Mouse (Mus musculus): Measurements from ENCODE around the gene Fchsd2.

DNA sequence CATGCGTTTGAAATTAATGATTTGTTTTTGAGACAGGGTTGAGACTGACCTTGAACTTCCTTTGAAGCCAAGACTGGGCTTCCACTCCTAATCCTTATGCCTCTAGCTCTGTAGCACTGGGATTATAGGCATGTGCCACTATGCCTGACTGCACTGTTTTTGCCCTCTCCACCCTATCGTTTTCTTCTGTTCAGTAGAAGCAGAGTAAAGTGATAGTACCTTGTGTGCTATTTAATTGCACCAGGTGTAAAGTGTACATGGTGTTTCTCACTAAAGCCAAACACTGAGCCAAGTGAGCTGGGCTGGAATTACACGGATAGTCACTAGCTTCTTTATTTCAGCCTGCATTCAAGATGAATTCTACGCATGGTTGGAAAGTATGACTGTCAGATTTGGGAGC, 35.9 kb downstream of the Fchsd2 start:
- TF ChIP-seq CTCF (IDR thresholded peaks at IDR 0.05; ENCODE audit: low read depth): no peak
- TF ChIP-seq EP300 (IDR thresholded peaks at IDR 0.05; ENCODE audit: low read depth): no peak
